Mouse (Mus musculus) inflammation-experienced regulatory T-cells, adult 6 months (primary cell): ENCODE results near the gene Nup37. TPM values are rescaled to one million over a fixed set of nuclear protein-coding genes. Genes with fewer than 3 reads are reported as not detected.

Experiments used
- ATAC-seq: one replicate; pipeline ENCODE4 v1.8.0; 2017
- polyA plus RNA-seq, 3 experiments: library from polyadenylated mRNA; unstranded; fragments of 100-300 nt; shearing (Covaris generic); gene quantifications; one replicate each; pipeline ENCODE4 v1.2.1; 2017

Nup37 gene
- 10 to 100 TPM; 34.8 to 67.8 (median 41.4) TPM for polyA plus RNA-seq

DNA sequence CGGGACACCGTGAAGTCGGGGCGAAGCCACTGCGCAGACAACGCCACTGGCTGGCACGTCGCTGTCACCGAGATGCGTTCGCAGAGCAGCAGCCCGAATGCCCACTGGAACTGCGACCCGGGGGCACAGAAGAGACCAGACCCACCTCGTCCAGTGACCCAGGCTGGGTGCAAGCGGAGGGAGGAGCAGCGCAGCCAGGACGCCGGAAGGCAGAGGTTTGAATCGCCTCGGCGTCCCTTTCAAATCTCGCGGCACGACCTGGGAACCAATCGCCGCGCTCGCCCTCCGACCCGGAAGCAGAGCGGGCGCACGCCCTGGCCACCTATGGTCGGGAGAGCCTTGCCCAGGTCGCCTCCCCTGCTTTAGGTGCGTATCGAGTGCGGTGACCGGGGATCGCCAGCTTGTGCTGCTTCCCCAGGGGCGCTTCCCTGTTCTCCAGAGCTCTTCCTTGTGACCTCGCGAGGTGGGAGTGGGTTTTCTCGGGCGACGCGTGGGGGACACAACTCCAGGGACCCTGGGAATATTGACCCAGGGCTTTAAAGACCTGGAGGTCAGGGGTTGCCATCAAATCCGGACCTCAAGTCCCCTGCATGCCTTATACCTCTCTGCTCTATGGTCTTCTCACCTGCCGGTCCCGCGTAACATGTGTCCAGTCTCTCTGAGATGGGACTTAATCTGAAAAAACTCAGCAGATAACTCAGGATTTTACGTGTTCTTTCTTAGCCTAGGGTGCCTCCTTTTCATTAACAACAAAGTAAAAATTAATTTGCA, at the start of gene Nup37, which contains the start of gene Parpbp:
Gene Nup37, plus strand, starts transcription at position 286 of the 771 bp plus-strand sequence.
Gene Parpbp, minus strand, starts transcription at position 235 of the 771 bp plus-strand sequence.
- ATAC-seq: peak; percentile 99

DNA sequence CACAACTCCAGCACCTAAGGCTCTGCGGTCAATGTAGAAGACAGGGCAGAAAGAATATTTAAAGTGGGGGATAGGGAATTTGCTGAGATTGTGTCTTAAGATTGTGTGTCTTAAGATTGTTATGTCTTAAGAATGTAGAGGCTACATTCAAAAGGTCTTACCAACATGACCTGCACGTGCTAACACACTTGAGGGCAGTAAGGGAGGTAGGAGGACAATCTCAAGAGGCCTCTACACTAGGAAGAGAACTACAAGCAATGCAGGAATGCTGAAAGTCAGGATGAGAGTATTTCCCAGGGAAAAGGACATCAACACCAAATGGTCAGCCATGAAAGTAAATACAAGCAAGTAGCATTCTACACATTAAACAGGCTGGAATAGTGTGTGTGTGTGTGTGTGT, 40.6 kb upstream of the Nup37 start:
- ATAC-seq: no peak

DNA sequence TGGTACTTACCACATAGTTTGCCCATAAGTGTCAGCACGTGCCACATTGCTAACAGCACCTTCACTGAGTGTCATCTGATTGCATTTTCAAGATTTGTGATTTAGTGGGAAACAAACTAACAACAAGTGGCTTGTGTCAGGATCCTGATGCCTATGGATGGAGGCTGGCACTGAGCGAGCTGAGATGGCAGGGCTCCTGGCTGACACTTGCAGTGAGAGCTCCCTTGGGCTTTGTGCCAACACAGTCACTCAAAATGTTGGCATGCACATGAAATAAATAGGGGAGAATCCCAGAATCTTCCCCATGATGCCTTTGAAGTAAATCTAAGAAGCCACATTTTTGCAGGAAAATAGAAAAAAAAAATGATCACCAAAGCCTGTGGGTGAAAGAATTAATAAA, 33.5 kb upstream of the Nup37 start:
- no peak for ATAC-seq

DNA sequence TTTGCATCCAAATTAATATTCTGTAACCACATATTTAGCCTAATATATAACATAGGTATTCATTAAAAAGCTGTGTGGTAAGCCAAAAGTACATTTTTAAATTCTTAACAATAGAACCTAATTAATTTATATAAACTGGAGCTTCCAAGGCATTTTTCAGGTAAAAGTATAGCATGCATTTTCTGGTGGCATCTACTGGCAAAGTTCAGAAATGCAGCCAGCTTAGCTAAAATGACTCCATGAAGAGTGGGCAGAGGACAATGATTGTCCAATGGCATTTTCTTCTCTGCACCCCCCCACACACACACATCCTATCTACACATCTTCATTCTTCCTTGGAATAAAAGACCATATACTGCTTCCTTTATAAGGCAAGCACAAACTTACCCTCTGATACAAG, 27.1 kb upstream of the Nup37 start:
- ATAC-seq: no peak

DNA sequence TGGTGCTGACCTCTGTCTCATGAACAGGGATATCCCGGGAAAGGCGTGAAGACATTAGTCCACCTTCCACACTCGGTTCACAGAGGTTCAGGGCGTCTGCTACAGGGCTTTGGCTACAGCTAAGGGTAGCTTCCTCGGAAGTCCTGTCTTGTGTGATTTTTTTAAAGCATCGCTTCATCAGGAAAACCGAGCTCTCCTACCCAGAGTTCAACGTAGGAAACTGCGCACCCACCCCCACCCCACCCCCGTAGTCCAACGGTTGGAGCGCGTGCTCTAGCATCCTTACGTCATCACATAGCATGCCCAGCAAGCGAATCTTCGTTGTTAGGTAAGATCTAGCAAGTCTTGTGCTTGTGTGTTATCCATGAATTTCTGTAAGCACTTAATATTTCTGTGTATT, 11.2 kb upstream of the Nup37 start:
- ATAC-seq: no peak

DNA sequence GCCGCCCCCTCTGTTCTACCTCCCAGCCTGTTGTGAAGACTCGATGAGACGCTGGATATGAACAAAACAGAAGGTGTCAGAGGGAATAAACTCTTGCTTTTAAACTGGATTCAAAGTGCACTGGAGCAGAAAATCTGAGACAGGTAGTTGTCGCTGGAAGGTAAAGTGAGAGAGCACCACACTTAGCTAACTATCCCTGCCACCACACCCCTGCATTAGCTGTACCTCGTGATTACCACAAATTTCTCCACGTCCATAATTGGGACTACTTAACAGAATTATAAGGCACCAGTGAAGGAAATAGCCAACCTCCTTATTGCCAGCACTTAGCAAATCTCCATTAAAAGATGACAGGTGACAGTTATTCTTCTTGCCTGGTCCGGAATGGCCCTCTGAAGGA, 605 bp upstream of the Nup37 start:
- ATAC-seq: no peak

DNA sequence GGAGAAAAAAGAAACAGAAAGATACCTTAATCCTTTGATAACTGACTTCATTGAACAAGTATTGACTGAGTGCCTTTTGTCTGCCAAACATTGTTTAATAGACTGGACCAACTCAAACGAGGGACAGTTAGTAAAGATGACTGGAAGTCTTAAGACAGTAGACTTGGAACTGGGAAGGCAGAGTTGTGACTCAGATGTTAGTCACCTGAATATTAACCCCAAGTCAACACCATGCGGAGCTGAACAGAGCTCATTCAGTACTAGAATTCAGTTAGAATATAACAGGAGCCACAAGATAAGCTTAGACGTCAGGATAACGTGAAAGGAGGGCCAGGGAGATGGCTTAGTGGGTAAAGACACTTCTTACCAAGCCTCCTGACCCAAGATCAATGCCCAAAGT, 3.6 kb downstream of the Nup37 start:
- no peak for ATAC-seq

DNA sequence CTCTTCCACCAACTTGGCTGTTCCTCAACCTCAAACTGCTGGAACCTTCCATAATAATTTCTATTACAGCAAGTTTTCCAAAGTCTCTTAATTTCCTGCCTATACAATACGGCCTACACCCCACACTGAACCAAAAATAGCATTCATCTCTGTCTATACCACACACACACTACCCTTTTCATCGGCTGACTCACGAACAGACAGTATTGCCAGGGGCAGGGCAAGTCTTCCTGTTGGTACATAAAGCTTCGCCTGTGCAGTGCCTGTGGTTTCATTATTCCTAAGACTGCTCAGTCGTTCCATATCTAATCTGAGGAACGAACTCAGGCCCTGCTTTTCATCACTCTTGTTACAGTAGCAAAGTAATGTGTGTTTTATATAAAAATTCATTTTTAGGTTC, 4.9 kb downstream of the Nup37 start:
- ATAC-seq: no peak

DNA sequence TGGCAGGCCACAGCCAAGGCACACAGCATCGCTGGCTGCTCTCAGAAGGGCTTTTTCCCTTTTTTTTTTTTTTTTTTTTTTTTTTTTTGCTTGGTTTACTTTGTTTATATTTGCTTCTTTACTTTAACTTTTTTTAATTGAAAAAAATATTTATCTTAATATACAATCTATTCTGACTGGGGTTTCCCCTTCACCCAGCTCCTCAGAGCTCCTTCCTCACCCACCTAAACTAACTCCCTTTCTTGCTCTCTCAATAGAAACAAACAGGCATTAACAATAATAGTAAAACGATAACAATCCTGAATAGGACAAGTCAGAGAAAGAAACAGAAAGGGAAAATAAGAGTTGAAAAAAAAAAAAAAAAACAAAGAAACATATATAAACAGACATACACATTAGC, 15.3 kb downstream of the Nup37 start:
- ATAC-seq: peak; percentile 56

DNA sequence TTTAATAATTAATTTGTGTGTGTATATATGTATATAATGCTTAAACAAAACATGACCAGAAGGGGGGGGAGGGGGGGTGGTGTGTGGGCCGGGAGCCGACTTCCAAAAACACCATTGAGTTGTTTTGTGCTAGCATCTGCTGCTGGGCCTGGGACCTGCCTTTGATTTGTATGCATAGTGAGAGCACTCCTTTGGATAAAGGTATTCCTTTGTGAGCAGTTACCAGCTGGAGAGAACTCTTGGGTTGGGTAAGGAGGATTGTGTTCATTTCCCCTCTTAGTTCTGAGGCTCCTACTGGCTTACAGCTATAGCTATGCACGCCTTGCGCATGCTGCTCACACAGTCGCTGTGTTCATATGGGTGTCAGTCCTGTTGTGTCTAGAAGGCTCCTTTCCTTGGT, 15.9 kb downstream of the Nup37 start:
- ATAC-seq: no peak

DNA sequence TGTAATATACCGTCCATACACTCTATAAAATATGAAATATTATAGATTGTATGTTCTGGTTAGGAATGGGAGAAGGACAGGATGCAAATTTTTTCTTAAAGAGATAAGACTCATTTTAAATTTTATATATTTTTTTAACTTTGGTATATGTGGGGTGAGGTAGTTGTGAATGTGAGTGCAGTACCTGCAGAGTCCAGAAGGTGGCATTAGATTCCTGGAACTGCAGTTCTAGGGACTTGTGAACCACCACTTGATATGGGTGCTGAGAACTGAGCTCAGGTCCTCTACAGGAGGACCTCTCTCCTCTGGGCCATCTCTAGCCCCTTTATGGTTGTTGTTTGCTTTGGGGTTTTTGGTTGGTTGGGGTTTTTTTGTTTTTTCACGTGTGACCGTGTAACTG, 19.4 kb downstream of the Nup37 start:
- ATAC-seq: no peak

DNA sequence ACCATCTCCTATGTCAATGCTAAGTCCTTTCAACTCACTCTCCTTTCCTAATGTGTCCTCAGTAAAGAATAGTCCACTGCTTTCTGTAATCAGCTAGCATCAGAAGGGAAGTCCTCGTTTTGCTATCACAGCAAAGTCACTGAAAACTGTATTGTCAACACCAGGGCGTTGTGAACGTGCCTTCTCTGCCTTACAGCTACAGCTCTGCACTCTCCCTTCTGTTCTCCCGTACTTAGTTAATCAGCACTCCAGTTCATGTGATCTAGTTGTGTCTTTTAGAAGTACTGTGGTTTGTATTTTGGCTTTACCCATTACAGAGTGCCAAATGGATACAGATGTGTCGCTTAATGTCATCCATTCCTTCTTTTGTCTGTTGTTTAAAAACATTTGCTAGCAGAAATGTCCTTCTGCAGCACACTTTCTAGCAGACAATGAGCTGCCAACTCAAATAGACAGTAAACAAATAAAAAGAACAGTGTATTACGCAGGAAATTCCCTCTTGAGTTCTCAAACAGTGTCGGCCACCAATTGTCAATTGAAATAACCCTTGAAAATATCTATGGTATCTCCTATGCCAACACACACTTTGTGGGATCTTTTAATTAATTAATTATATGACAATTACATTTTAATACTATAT, 20.8 kb downstream of the Nup37 start:
- ATAC-seq: no peak

DNA sequence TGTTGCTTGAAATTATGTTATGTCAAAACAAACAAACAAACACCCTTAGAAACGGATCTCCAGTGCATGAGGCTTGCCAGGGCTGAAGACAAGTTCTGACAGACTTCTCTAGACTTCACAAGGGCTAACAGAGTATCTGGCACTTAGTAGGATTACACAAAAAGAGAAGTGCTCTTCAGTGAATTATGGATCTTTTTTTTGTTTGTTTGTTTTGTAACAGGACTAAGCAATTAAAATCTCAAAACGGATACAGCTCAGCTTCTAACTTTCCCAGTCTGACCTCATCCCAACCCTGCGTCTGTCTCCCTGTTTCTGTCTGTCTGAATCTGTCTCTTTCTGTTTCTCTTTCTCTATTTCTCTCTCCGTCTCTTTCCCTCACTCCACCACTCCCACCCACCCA, 53.7 kb downstream of the Nup37 start:
- no peak for ATAC-seq

DNA sequence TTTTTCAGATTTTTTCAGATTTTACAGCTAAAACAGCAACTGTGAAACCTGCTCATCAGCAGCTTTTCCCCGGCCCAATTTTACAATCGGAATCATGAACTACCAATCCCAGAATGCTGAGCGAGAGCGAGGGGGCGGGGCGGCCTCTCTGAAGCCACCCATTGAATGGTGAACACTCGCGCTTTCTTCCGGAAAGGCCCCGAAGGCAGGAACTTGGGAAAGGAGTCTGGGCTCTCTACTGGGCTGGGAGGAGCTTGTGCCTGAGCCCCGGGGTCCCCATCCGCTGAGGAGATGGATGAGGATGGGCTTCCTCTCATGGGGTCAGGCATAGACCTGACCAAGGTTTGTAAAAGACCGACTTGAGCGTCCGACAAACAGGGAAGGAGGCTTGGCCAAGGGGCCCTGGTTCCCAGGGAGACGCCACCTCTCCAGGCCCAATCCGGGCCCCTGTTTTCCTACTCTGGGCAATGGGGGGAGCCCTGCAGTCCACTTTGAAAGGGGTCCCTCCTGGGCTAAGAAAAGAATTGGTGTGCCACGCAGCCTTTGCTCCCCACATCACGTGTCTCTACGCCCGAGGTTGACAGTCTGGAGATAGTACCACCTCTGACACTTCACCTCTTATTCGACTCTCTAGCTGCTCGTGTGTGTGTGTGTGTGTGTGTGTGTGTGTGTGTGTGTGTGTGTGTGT, 54.3 kb downstream of the Nup37 start, which contains the start of gene Washc3:
Gene Washc3, plus strand, starts transcription at position 143 of the 688 bp plus-strand sequence.
- peak; percentile 90 for ATAC-seq

DNA sequence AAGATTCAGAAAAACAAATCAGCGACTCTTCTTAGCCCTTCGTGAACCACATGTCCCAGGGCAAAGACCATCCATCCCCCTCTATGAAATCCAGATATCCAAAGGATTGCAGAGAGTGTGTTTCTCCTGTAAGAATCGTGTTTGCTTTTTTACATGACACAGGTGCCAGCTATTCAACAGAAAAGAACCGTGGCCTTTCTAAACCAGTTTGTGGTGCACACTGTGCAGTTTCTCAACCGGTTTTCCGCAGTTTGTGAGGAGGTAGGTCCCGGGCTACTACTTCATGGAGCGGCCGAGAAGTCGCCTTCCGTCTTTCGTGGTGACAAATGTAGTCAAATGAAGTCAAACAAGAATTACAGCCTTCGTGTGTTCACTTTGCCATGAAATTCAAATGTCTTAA, 54.9 kb downstream of the Nup37 start:
- ATAC-seq: no peak

DNA sequence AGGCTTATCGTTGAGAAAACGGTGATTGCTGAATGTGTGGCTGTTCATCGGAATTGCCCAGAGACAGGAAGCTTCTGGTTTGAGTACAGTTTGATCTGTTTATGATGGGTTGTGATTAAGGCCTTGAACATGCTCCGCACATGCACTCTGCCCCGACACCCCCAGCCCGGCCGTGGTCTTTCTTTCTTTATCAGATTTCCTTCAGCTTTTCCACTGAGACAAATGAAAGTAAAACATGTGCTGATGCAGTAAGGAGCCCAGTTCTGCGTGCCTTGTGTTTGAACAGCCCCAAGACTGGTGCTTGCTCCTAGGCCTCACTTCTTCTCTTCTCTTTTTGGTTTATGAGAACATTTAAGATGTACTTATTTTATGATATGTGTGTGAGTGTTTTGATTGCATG, 55.8 kb downstream of the Nup37 start:
- ATAC-seq: peak; percentile 26

DNA sequence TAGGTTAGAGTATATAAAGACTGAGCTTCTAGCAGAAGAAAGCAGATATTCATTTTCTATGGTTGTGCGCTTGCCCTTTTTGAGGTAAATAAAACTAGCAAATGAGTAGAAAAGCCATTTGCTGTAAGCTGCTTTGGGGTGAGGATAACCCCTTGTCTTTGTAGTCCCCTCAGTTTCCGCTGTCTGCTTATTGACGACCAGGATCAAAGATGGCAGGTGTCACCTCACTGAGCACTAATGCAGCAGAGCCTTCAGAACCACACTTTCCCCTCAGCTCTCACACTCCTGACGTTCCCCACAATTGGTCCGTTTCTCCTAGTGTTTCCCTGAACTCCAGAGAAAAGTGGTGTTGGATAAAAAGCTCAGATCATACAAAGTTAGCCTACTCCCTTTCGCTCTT, 56.4 kb downstream of the Nup37 start:
- no peak for ATAC-seq

DNA sequence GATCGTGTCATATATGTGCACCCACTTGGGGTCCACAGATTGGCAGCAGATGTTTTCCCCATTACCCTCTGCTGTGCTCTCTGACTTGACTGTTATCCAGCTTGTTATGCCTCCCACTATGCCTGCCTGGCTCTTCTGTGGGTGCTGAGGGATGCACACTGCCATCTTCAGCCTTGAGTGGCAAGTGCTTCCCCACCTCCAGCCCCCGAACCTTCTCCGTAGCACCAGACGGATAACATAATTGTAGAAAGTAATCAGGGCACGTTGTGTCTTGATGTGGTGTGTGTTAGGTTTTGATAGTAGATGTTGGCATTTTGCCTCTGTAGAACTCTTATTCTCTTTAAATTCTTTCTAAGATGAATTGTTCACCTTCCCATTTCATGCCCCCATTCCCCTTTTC, 65.9 kb downstream of the Nup37 start:
- ATAC-seq: no peak

DNA sequence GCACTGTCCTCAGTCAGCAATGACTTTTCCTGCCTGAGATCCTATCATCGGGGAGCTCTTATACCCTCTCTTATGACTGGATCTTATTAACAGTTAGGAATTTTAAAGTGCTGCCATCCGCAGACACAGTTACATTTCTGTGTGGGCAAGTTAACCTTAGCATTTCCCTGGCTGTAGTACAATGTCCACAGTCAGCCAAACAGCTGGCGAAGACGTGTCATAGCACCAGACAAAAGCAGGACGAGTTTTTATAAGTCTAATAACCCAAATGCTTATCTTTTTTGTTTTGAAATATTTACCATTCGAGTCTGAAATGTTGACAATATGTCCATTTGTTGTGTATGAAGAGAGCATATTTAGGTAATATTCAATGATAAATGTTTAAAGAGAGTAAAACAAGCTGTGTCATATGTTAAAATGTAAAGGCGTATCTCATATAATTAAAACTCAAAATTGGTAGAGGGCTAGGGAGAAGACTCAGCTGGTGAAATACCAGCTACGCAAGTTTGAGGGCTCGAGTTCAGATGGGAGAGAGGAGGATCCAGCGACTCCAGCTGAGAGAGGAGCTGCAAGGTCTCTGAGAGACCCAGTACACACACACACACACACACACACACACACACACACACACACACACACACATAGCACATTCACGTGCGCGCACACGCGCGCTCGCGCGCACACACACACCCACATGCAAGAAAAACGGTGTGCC, 68.2 kb downstream of the Nup37 start:
- no peak for ATAC-seq

DNA sequence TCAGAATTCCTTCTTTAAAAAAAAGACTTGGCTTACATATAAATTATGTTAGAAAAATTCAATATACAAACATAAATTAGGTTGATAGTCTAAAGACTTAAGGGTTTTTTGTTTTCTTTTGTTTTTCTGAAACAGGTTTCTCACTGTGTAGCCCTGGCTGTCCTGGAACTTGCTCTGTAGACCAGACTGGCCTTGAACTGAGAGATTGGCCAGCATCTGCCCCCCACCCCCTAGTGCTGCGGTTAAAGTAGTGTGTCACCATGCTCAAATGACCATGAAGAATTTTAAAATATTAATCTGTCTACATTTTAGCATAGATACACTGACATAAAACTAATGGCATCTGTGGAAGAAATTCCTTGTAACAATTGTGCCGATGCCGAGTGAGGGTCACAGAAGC, 71.4 kb downstream of the Nup37 start:
- ATAC-seq: no peak

DNA sequence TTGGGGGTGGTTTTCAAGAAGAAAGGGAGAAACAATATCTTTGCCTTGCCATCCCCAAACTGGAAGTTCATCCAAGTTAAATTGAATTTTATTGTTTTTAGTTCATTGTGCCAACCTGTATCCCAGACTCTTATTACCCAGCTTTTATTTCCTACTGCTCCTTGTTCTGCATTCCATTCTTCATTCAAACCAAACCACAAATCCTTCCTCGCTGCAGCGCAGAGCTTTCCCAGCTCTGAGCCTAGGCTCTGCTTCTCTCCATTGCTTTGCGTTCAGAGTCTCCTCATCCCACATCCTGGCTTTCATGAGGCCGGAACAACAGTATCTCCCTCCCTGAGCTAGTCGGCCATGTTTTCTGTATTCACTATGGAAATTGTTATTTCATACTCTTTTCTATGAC, 74.9 kb downstream of the Nup37 start:
- ATAC-seq: no peak

DNA sequence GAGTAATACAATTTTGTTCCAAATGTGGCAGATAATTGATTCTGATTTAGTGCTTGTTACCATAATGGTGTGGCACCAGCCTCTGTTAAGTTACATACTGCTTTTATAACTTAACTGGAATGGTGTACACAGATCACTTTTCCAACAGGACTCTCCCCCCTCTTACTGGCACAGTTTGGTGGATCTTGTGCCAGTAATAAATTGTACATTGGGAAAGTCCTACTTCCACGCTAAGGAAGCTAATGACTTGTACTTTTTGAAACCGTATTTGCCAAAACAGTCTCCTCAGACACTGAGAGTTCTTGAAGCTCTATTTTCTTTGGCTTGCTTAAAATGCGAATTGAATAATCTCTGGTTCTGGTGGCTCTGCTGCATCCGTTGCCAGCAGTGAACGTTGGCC, 78.6 kb downstream of the Nup37 start:
- ATAC-seq: no peak

DNA sequence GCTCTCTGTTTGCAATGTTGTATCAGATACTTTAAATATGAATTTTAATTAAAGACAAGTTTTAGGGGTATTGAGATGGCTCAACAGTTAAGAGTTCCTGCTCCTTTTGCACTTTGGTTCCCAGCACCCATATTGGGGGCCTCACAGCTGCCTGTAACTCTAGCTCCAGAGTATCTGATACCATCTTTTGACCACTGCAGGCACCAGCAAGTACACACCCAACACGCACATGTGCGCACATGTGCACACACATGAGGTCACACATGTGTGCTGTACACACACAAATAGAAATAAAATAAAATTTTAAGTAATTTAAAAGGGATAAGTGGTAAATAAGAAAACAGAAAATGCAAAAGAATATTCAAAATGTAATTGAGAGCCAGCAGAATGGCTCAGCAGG, 81.2 kb downstream of the Nup37 start:
- no peak for ATAC-seq
